Mouse (Mus musculus) ovary, adult 10 weeks (tissue): ENCODE results near the gene Cyp4f37. TPM values are rescaled to one million over a fixed set of nuclear protein-coding genes. Genes with fewer than 3 reads are reported as not detected.

Experiments used
- polyA plus RNA-seq: library from polyadenylated mRNA; stranded (reverse); fragments of 350-450 nt; fragmentation: Illumina TruSeq; extraction: RNeasy Lipid Tissue Mini Kit (QIAGEN cat#74804); gene quantifications from one replicate; pipeline ENCODE4 v1.2.3, GENCODE M21; 2014

The Cyp4f37 gene
- polyA plus RNA-seq, result not detected

GRCm38 (mm10) chr17:32621018-32621417, at the start of gene Cyp4f37:
TSS of gene Cyp4f37 (plus strand) at chr17:32621309.

GRCm38 (mm10) chr17:32658712-32659111, 37.6 kb downstream of the Cyp4f37 start, which contains the start of gene Cyp4f40:
TSS of gene Cyp4f40 (plus strand) at chr17:32658900.

GRCm38 (mm10) chr17:32685048-32685750, 64.1 kb downstream of the Cyp4f37 start, which contains the start of gene Cyp4f15:
TSS of gene Cyp4f15 (plus strand) at chr17:32685627.

Other genes starting within 250 kb of the Cyp4f37 start
- gene Wiz, start 231.9 kb upstream of the Cyp4f37 start, polyA plus RNA-seq, result 4.0 TPM
- not detected for gene Rasal3, start 217.7 kb upstream of the Cyp4f37 start, polyA plus RNA-seq
- gene Pglyrp2, start 197.1 kb upstream of the Cyp4f37 start, polyA plus RNA-seq, result not detected
- gene Cyp4f39, start 168.6 kb upstream of the Cyp4f37 start, polyA plus RNA-seq, result 0.43 TPM
- gene Cyp4f17, start 115.3 kb upstream of the Cyp4f37 start, polyA plus RNA-seq, result 1.4 TPM
- gene Cyp4f16, start 84.8 kb upstream of the Cyp4f37 start, polyA plus RNA-seq, result 3.8 TPM
- gene Cyp4f40, start 37.6 kb downstream of the Cyp4f37 start, polyA plus RNA-seq, result not detected
- gene Cyp4f15, start 64.3 kb downstream of the Cyp4f37 start, polyA plus RNA-seq, result 0.29 TPM
- gene Zfp871, start 167.0 kb downstream of the Cyp4f37 start, polyA plus RNA-seq, result 114 TPM
- 3.5 TPM for gene Zfp811, start 188.6 kb downstream of the Cyp4f37 start, polyA plus RNA-seq
- gene Zfp799, start 209.0 kb downstream of the Cyp4f37 start, polyA plus RNA-seq, result 31.1 TPM